Mouse (Mus musculus) adrenal gland, postnatal 4 days (tissue): ENCODE data around the gene Wiz. TPM values are rescaled to one million over a fixed set of nuclear protein-coding genes. Genes with fewer than 3 reads are reported as not detected.
A peak's percentile ranks its signal among the peaks of the same experiment; 100 is the strongest.

Source experiments
- DNase-seq, 2 experiments: peaks; one replicate each; pipeline ENCODE4 v3.0.0; 2021 to 2022; ENCODE audit warnings: low spot score in 2 of 2, mixed read lengths in 2 of 2
- long read RNA-seq, 2 experiments: library from polyadenylated mRNA; stranded (forward); transcript quantifications; one replicate each; pipeline ENCODE4 v2.0.0; 2021
- total RNA-seq, 2 experiments: library from RNA; stranded (reverse); gene quantifications; 2 replicates each; pipeline ENCODE4 v1.2.3; 2021

Gene Wiz
- 10 to 100 TPM; 66.5 to 71.9 TPM for total RNA-seq
- long read RNA-seq, experiment 1, transcript Wiz-207 (9 exons, 3,578 nt): major isoform, 18 of 36 reads
- long read RNA-seq, experiment 1, partial matches to known transcripts: 9 of 36 reads
- long read RNA-seq, experiment 1, other reads (novel, unspliced or antisense): 9 of 36 reads
- long read RNA-seq, experiment 2, partial matches to known transcripts: 26 of 46 reads
- long read RNA-seq, experiment 2, other reads (novel, unspliced or antisense): 19 of 46 reads

DNA sequence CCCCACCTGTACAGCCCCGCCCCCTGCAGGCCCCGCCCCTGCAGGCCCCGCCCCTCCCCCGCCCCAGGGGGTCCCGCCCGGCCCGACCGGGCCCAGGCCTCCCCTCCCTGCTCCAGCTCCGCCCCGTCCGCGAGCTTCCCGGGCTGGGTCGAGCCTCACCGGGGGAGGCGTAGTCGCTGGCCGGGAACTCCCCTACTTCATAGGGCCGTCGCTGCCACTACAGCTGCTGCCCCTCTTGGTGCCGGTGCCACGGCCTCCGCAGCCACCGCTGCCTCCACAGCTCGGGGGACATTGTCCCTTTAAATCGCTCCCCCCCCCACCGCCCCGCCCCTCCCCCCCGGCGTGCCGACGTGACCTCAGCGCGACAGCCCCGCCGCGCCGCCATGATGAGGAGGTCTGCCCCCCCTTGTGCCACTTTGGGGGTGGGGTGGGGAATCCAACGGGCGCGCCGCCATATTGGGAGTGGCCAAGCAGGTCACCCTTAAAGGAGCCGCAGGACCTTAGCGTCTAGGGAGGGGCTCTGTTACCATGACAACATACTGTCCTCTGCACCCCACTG, at the start of gene Wiz:
Gene Wiz, minus strand, starts transcription at position 339 of the 559 bp plus-strand sequence.
- DNase-seq: peak; percentile 88 to 93

GRCm38 (mm10) chr17:32437106-32437505, 47.9 kb upstream of the Wiz start:
- no peak for DNase-seq

DNA sequence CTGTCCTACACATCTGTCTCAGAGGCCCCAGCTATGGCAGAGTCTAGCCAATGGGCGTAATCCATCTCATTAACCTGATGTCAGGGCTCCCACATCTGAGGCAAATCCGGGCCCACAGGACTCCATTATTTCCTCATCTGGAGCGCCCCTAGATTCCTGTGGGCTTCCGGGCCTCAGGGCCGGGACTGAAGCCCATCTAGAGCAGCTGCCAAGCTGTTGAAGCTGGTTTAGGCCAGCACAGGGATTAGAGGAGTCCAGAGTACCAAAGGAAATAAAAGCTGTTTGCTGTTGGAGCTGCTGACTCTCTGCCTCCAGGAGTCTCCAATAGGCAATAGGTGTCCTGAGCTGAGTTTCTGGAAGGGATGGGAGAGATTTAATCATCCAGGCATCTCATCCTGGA, 45.9 kb upstream of the Wiz start:
- no peak for DNase-seq

- DNase-seq: no peak
These were observed 45.1 kb upstream of the Wiz start for GRCm38 (mm10) chr17:32434324-32434723.

GRCm38 (mm10) chr17:32431972-32432371, 42.7 kb upstream of the Wiz start:
- DNase-seq: no peak

DNA sequence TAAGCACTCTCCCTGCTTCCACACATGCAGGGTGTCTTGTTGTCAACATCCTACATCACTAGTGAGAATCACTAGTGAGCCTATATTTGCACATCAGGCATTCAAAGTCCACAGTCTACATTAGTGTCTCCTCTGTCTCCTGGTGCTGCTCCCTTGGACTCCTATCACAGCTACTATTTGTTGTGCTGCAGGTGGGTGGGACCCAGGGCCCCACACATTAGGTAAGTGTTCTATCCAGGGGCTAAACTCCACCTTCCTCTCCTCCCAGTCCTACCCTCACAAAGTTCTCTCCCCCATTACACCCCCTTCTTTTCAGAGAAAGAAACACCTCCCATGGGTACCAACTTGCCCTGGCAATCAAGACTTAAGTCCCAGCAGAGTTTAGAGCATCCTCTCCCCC, 37.4 kb upstream of the Wiz start:
- DNase-seq: no peak

DNA sequence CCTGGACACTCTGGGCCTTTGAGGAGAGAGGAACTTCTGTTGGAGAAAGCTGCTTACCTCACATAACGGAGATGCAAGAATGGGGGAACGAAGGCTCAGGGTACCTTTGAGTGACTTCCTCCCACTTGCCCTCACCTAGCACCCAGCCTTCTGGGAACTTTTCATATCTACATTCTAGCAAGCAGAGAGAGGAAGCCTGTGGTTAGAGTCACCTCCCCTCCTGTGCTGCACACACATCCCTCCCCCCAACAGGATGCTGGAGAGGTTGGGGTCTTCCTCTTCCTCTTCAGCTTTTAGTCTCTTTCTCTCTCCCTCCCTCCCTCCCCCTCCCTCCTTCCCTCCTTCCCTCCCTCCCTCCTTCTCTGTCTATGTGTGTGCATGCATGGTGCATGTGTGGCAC, 34.8 kb upstream of the Wiz start, which contains the start of gene Pglyrp2:
Gene Pglyrp2, minus strand, starts transcription at position 134 of the 400 bp plus-strand sequence.
- no peak for DNase-seq

- DNase-seq: no peak
These were observed 31.5 kb upstream of the Wiz start for GRCm38 (mm10) chr17:32420781-32421180.

GRCm38 (mm10) chr17:32419989-32420388, 30.8 kb upstream of the Wiz start:
- DNase-seq: no peak

DNA sequence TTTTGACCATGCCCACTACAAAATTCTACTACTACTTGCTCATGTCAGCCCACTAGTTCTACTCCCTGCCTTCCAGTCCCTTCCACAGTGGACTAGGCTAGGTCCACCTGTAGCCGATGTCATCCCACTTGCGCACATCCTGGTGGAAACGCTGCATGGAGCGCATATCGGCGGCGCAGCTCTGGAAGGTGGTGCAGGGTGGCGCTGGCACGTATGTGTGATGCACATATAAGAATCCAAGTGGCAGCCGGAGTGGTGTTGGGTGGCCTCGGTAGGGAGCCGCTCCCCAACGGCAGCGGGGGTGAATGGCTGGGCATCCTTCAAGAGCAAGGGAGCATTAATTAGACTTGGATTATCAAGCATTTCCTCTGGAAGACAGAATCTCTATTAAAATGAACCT, 27.5 kb upstream of the Wiz start:
- DNase-seq: no peak

- DNase-seq: no peak
These were observed 26.3 kb upstream of the Wiz start for GRCm38 (mm10) chr17:32415417-32416020.

- DNase-seq: no peak
These were observed 22.7 kb upstream of the Wiz start for GRCm38 (mm10) chr17:32411898-32412297.

DNA sequence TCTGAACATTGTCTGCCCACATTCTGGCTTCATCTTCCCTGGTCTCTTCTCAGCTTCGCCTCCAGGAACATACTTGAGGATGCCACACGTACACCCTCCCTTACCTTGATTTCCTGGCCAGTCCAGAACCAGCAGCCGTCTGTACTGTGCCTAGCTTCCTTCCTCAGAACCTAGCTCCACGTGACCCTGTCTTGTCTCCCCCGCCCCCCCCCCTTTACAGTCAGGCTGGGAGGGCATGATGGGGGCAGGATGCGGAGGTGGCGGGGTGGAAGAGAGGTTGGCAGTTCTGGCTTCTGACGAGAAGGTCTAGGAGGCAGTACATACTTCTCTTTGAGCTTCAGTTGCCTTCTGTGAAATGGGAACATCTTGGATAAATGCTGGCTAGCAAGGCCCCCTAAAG, 14.2 kb upstream of the Wiz start, which contains the start of gene Rasal3:
Gene Rasal3, minus strand, starts transcription at position 167 of the 400 bp plus-strand sequence.
- DNase-seq: no peak

GRCm38 (mm10) chr17:32402779-32403157, 13.5 kb upstream of the Wiz start:
- no peak for DNase-seq

- DNase-seq: no peak
These were observed 13.0 kb upstream of the Wiz start for GRCm38 (mm10) chr17:32402011-32402778.

DNA sequence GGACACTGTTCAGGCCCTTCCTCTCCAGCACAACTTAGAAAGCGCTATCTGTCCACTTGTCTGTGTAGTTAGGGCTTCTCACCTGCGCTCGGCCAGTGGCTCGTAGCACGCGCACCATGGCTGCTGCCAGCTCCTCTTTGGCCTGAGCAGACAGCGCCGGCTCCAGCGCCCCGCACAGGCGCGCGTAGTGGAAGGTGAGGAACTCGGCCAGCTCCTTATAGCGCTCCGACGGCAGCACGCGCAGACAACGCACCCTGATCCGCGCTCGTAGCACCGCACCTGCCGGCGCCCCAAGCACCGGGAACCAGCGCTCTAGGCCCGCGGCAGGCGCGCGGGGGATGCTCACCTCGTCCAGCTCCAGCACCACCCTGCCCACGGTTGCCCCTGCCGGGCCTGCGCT, 7.0 kb upstream of the Wiz start:
- no peak for DNase-seq

GRCm38 (mm10) chr17:32393944-32394343, 4.7 kb upstream of the Wiz start:
- DNase-seq: no peak

GRCm38 (mm10) chr17:32388370-32389100, 704 bp downstream of the Wiz start:
- no peak for DNase-seq

GRCm38 (mm10) chr17:32387986-32388369, 1.3 kb downstream of the Wiz start:
- DNase-seq: no peak

DNA sequence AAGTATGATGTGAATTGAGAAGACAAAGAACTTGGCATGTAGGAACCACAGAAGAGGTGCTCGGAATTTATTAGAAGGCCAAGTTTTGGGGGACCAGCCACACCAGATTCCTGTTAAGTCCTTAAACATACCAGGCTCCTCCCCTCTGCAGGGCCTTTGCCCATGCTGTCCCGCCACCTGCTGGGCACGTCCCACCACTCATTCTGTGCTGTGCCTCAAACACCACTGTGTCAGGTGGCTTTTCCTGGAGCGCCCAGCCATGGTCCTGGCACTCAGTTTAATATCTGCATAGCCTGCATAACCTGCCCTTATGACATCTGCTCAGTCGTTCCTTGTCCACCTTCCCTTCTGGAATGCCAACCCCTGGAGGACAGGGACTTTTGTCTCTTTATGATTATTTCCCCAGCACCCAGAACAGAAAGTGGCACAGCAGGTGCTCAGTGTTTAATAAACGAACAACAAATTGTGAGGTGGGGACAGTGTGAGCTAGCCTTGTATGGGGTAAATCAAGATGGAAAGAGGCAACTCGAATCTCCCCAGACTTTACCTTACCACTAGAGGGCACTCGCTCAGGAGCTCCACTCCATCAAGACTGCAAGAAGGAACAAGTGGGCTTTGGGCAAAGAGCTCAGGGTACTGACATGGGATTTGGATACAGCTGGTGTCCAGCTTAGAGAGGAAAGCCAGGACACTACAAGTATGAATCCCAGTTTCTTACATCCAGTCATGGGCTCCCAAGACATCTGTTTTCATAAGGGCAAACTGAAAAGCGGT, 2.4 kb downstream of the Wiz start:
- DNase-seq: no peak
